In the genomic region with DNA sequence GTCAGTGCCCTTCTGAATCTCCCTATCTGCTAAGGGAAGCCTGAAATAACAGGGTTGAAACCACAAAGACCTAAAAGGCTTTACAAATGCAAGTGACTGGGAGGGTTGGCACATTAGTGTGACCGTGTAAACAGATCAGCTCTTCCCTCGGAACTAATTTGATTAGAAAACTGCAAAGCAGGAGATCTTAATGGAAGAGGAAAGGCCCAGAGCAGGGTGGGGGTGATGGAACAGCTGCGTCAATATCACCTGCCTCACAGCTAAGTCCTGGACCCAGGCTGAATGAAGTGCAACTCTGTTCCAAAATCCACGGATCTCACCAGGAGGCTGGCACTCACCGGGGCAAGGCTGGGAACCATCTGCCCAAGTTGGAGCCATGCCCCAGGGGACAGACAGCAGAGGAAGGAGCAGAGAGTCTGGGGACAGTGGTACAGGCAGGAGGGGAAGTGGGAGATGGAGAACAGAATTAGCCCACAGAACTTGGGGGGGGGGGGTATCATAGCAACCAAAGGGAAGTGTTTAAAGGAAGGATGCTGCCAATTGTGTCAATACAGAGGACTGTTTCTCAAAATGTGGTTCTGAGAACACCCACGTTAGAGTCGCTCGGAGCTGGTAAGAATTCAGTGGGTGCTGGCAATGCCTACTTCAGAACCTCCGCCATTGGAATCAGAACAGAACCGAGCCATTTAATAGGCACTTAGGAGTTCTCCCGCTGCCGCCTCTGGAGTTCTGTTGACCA, we compare ENCODE assay signal across 11 mouse cellular contexts. TPM values are rescaled to one million over a fixed set of nuclear protein-coding genes. Genes with fewer than 3 reads are reported as not detected.
DNase-seq lines count a peak whose midpoint lies in the region; ATAC-seq and TF ChIP-seq lines count a peak whose summit lies in the region.
"Had no signal": no experiment of that assay in that cellular context is flagged by ENCODE, and none has a peak within 500 bp of the region (broad histone marks: within the 10 kb centered on the region; RNA-seq: fewer than 3 reads in every experiment).

No protein-coding gene starts in this region.

- no peak overlapping the region for H3K27ac ChIP-seq in testis, adult 2 months (ENCODE audit: control insufficient read depth, insufficient read depth, low read depth, low read length)
- peak overlapping the region; percentile 70 for H3K27ac ChIP-seq in hindbrain, embryonic 10.5 days
- no peak overlapping the region for H3K27ac ChIP-seq in kidney, embryonic 15.5 days
- H3K27ac ChIP-seq: embryonic facial prominence, embryonic 13.5 days had no signal

- no peaks in the 10 kb centered on the region for H3K9me3 ChIP-seq in hindbrain, embryonic 10.5 days
- no peaks in the 10 kb centered on the region for H3K9me3 ChIP-seq in kidney, embryonic 15.5 days (replicated peaks)
- H3K9me3 ChIP-seq: embryonic facial prominence, embryonic 13.5 days had no signal

- TF ChIP-seq POLR2A in testis, adult 2 months (IDR thresholded peaks at IDR 0.05; ENCODE audit: control insufficient read depth, low read depth, low read length) = peak; percentile 27; the same call in 1 of the 2 replicates

- H3K36me3 ChIP-seq in testis, adult 2 months (ENCODE audit: control insufficient read depth, insufficient read depth, low read length) = no peaks in the 10 kb centered on the region
- no peaks in the 10 kb centered on the region for H3K36me3 ChIP-seq in hindbrain, embryonic 10.5 days
- H3K36me3 ChIP-seq in kidney, embryonic 15.5 days = no peaks in the 10 kb centered on the region
- H3K36me3 ChIP-seq: embryonic facial prominence, embryonic 13.5 days had no signal

- WGBS in hindbrain, embryonic 10.5 days = 65% methylated on average over 12 of the region's 12 CpGs
- WGBS in kidney, embryonic 15.5 days = 62% methylated on average over 12 of the region's 12 CpGs

- peaks cover 6% of the 10 kb centered on the region for H3K4me1 ChIP-seq in testis, adult 2 months (ENCODE audit: control insufficient read depth, insufficient read depth, low read length)
- peaks cover 25% of the 10 kb centered on the region for H3K4me1 ChIP-seq in hindbrain, embryonic 10.5 days (replicated peaks)
- 0 out of 2 replicates have a peak, but pooled peaks cover 6% of the 10 kb centered on the region for H3K4me1 ChIP-seq in kidney, embryonic 15.5 days
- H3K4me1 ChIP-seq: embryonic facial prominence, embryonic 13.5 days had no signal

- ATAC-seq in megakaryocyte progenitor cell, adult 5-6 weeks (replicated peaks; ENCODE audit: poor library complexity) = peak; percentile 84
- ATAC-seq in kidney, embryonic 15.5 days (replicated peaks; ENCODE audit: low FRiP score) = no peak

- peak overlapping the region; percentile 77 for H3K4me3 ChIP-seq in testis, adult 2 months (ENCODE audit: control insufficient read depth, low read depth, low read length)
- H3K4me3 ChIP-seq in hindbrain, embryonic 10.5 days = no peak overlapping the region
- H3K4me3 ChIP-seq in kidney, embryonic 15.5 days (replicated peaks) = no peak overlapping the region
- H3K4me3 ChIP-seq: embryonic facial prominence, embryonic 13.5 days had no signal

- H3K9ac ChIP-seq in kidney, embryonic 15.5 days = no peak overlapping the region
- H3K9ac ChIP-seq: embryonic facial prominence, embryonic 13.5 days had no signal

- no peak for TF ChIP-seq CTCF in testis, adult 2 months (IDR thresholded peaks at IDR 0.05; ENCODE audit: control insufficient read depth, insufficient read depth, insufficient replicate concordance, low read depth, low read length)

- no peak for DNase-seq in testis, postnatal 14 days (ENCODE audit: low spot score)
- DNase-seq in hindbrain, embryonic 10.5 days (ENCODE audit: low spot score) = no peak
- no peak for DNase-seq in gastrocnemius, postnatal 25 days
- no peak for DNase-seq in urinary bladder, postnatal 14 days (ENCODE audit: low spot score)
- no peak for DNase-seq in kidney, postnatal 10 days
- DNase-seq: spleen, adult 18-20 months had no signal

- H3K27me3 ChIP-seq in testis, adult 2 months (ENCODE audit: control insufficient read depth, insufficient read depth, low read length) = no peaks in the 10 kb centered on the region
- no peaks in the 10 kb centered on the region for H3K27me3 ChIP-seq in hindbrain, embryonic 10.5 days (ENCODE audit: insufficient read depth, poor library complexity, severe bottlenecking)
- no peaks in the 10 kb centered on the region for H3K27me3 ChIP-seq in kidney, embryonic 15.5 days
- H3K27me3 ChIP-seq: embryonic facial prominence, embryonic 13.5 days had no signal

- no peak overlapping the region for H3K4me2 ChIP-seq in kidney, embryonic 15.5 days
- H3K4me2 ChIP-seq: embryonic facial prominence, embryonic 13.5 days had no signal

RNA-seq across cellular contexts. Expression of a gene that starts 14.4 kb away (rescaled TPM):
- 6.0 and 7.1 TPM in 2 replicates for polyA plus RNA-seq in testis, adult 2 months (2012; rRNA removed)
- 41.4 and 43.1 TPM in 2 replicates for polyA plus RNA-seq in hindbrain, embryonic 10.5 days (2016; fragmentation: Nextera tagmentation; extraction: Ambion mirVana)
- 31.1 and 33.8 TPM in 2 replicates for total RNA-seq in megakaryocyte progenitor cell, adult 5-6 weeks (2015)
- total RNA-seq in megakaryocyte progenitor cell, adult 5-6 weeks (2017) = 38.8 and 52.2 TPM in 2 replicates
- total RNA-seq in gastrocnemius, postnatal 25 days (2021) = 10 to 100 TPM; 11.4 to 12.1 TPM
- 38.6 and 39.6 TPM in 2 replicates for polyA plus RNA-seq in kidney, embryonic 15.5 days (2015; fragmentation: Nextera tagmentation; extraction: Ambion mirVana)

RNA-seq across cellular contexts. Expression of a gene that starts 26.0 kb away (rescaled TPM):
- polyA plus RNA-seq in testis, adult 2 months (2012; rRNA removed) = 0.08 and 0.10 TPM in 2 replicates
- 1.1 and 2.2 TPM in 2 replicates for polyA plus RNA-seq in hindbrain, embryonic 10.5 days (2016; fragmentation: Nextera tagmentation; extraction: Ambion mirVana)
- 0.02 TPM in 1 of 2 replicates, not detected in the other for total RNA-seq in megakaryocyte progenitor cell, adult 5-6 weeks (2015)
- not detected in 2 replicates for total RNA-seq in megakaryocyte progenitor cell, adult 5-6 weeks (2017)
- 1 to 10 TPM in 1 of 2 experiments, under 1 TPM in 1; 0.78 to 4.0 TPM for total RNA-seq in gastrocnemius, postnatal 25 days (2021)
- 2.2 and 2.8 TPM in 2 replicates for polyA plus RNA-seq in kidney, embryonic 15.5 days (2015; fragmentation: Nextera tagmentation; extraction: Ambion mirVana)
- total RNA-seq: liver, adult 2 months had no signal
- polyA plus RNA-seq: liver, adult 2 months had no signal
